Comparison of ENCODE assay signal across 8 mouse cellular contexts in genomic region chr15:21407324-21408044, GRCm38 (mm10).
DNase-seq lines count a peak whose midpoint lies in the region; ATAC-seq lines count a peak whose summit lies in the region.

No protein-coding gene starts in this region.

- no peaks in the 10 kb centered on the region for H3K36me3 ChIP-seq in embryonic facial prominence, embryonic 14.5 days (ENCODE audit: control insufficient read depth, insufficient read depth, low read length)
- H3K36me3 ChIP-seq in heart, embryonic 12.5 days, result no peaks in the 10 kb centered on the region

- no peaks in the 10 kb centered on the region for H3K9me3 ChIP-seq in embryonic facial prominence, embryonic 14.5 days (ENCODE audit: control insufficient read depth, low read length)
- no peaks in the 10 kb centered on the region for H3K9me3 ChIP-seq in heart, embryonic 12.5 days (replicated peaks)

- H3K4me1 ChIP-seq in embryonic facial prominence, embryonic 14.5 days (ENCODE audit: control insufficient read depth, insufficient read depth, low read length), result no peaks in the 10 kb centered on the region
- H3K4me1 ChIP-seq in heart, embryonic 12.5 days (replicated peaks), result no peaks in the 10 kb centered on the region

- peak; percentile 43 for DNase-seq in left cerebral cortex, adult 11 months (ENCODE audit: low spot score)
- no peak for DNase-seq in left cerebral cortex, adult 8-10 months (ENCODE audit: low spot score in 2 of 2)
- DNase-seq in R1 (ENCODE audit: low read depth, low spot score), result peak; percentile 55
- DNase-seq in embryonic facial prominence, embryonic 14.5 days (ENCODE audit: low spot score), result peak; percentile 68
- peak; percentile 59 for DNase-seq in mesoderm, embryonic 11.5 days (ENCODE audit: low read depth, low spot score)
- DNase-seq in spleen, postnatal 36 days (ENCODE audit: low spot score in 2 of 2), result no peak
- no peak for DNase-seq in urinary bladder, postnatal 36 days (ENCODE audit: low spot score in 2 of 2)

- no peak overlapping the region for H3K4me2 ChIP-seq in embryonic facial prominence, embryonic 14.5 days (ENCODE audit: low read depth, low read length)
- H3K4me2 ChIP-seq in heart, embryonic 12.5 days, result no peak overlapping the region

- H3K4me3 ChIP-seq in embryonic facial prominence, embryonic 14.5 days (ENCODE audit: low read depth, low read length), result no peak overlapping the region
- no peak overlapping the region for H3K4me3 ChIP-seq in heart, embryonic 12.5 days

- no peaks in the 10 kb centered on the region for H3K27me3 ChIP-seq in embryonic facial prominence, embryonic 14.5 days (replicated peaks; ENCODE audit: control insufficient read depth, insufficient read depth, low read length)
- H3K27me3 ChIP-seq in heart, embryonic 12.5 days (replicated peaks), result no peaks in the 10 kb centered on the region

- H3K9ac ChIP-seq in embryonic facial prominence, embryonic 14.5 days (ENCODE audit: low read depth, low read length), result no peak overlapping the region
- H3K9ac ChIP-seq in heart, embryonic 12.5 days, result no peak overlapping the region

- no peak overlapping the region for H3K27ac ChIP-seq in embryonic facial prominence, embryonic 14.5 days (replicated peaks; ENCODE audit: low read depth, low read length)
- no peak overlapping the region for H3K27ac ChIP-seq in heart, embryonic 12.5 days (ENCODE audit: poor library complexity, severe bottlenecking)

- WGBS in embryonic facial prominence, embryonic 14.5 days, result 65% methylated on average over 2 of the region's 2 CpGs
- WGBS in heart, embryonic 12.5 days, result 64% methylated on average over 2 of the region's 2 CpGs

- ATAC-seq in embryonic facial prominence, embryonic 14.5 days (ENCODE audit: low read depth), result 0 out of 2 replicates have a peak, but pooled peaks have one; percentile 70
- no peak for ATAC-seq in heart, embryonic 12.5 days (ENCODE audit: insufficient number of reproducible peaks, low FRiP score)

Comparison
In these comparisons a context has a peak if more than half of its experiments do, and no peak if none do; other contexts are left out.
1. DNase-seq: peak in left cerebral cortex, adult 11 months (single experiment), R1 (single experiment), embryonic facial prominence, embryonic 14.5 days (single experiment) and mesoderm, embryonic 11.5 days (single experiment); none in left cerebral cortex, adult 8-10 months (0 of 2), spleen, postnatal 36 days (0 of 2) and urinary bladder, postnatal 36 days (0 of 2).